Mouse (Mus musculus) megakaryocyte, embryonic 14.5 days (primary cell): ENCODE data around the gene Dctn3.
"Not testable (repeated sequence)": the region's sequence is repeated elsewhere in the genome, so short reads cannot be mapped to it uniquely, and the experiment has no call there.

Experiments used
- FLI1 ChIP-seq: IDR thresholded peaks from 2 replicates; pipeline ENCODE4 v1.6.1; 2012; ENCODE audit warnings: low read length, inconsistent platforms, mixed read lengths
- GATA1 ChIP-seq: IDR thresholded peaks from 3 replicates; pipeline ENCODE4 v1.6.1; 2012; ENCODE audit warnings: mixed read lengths, low read length, inconsistent platforms, borderline replicate concordance

GRCm38 (mm10) chr4:41700224-41700623 lies 22.7 kb downstream of the Dctn3 start:
- TF ChIP-seq GATA1, FLI1: not testable (repeated sequence)
